Mouse (Mus musculus): ENCODE data around the gene Ddrgk1.

GRCm38 (mm10) chr2:130705178-130705577 is 40.7 kb upstream of the Ddrgk1 start:
- TF ChIP-seq MAFK (IDR thresholded peaks at IDR 0.05; ENCODE audit: insufficient read depth, low read depth, low read length) = no peak
- TF ChIP-seq ZC3H11A (IDR thresholded peaks at IDR 0.05; ENCODE audit: borderline replicate concordance, low read depth, low read length) = no peak
- no peak for TF ChIP-seq HCFC1 (IDR thresholded peaks at IDR 0.05; ENCODE audit: borderline replicate concordance, insufficient read depth, low read length)

Measured in ES-E14 (cell line).